Mouse (Mus musculus) brain, embryonic 14.5 days (tissue): Measurements from ENCODE around the gene AI661453.

Experiments used
- CTCF ChIP-seq: fragments of 200-500 bp; IDR thresholded peaks from 2 replicates; pipeline ENCODE4 v1.5.1; 2012; ENCODE audit warnings: inconsistent platforms, mild to moderate bottlenecking, moderate library complexity, borderline replicate concordance; ENCODE audit not compliant: insufficient read depth, insufficient read length; ENCODE audit errors: extremely low read depth
- POLR2A ChIP-seq: fragments of 200-500 bp; IDR thresholded peaks from 2 replicates; pipeline ENCODE4 v1.6.1; 2012; ENCODE audit warnings: mild to moderate bottlenecking, inconsistent platforms, borderline replicate concordance; ENCODE audit not compliant: poor library complexity, insufficient read depth, insufficient read length, severe bottlenecking; ENCODE audit errors: extremely low read depth

- no peak for TF ChIP-seq CTCF
- TF ChIP-seq POLR2A = no peak
Observed at GRCm38 (mm10) chr17:47441296-47442051, 5.1 kb downstream of the AI661453 start.
